Mouse (Mus musculus) c-Kit-negative CD71-positive TER-119-positive erythroid progenitor cells, embryonic 14.5 days (primary cell): ENCODE results near the gene Cnot2.

ENCODE experiments used
- DNase-seq: peaks from one replicate; pipeline ENCODE4 v3.0.0-alpha.2; 2013; ENCODE audit warnings: low read depth, low spot score

Cnot2 gene

GRCm38 (mm10) chr10:116480988-116481387 lies 100.3 kb downstream of the Cnot2 start:
- no peak for DNase-seq

GRCm38 (mm10) chr10:116476559-116476958 lies 104.8 kb downstream of the Cnot2 start:
- DNase-seq: no peak

GRCm38 (mm10) chr10:116475725-116476124 lies 105.6 kb downstream of the Cnot2 start:
- no peak for DNase-seq

GRCm38 (mm10) chr10:116473759-116474549 lies 107.4 kb downstream of the Cnot2 start, which contains the start of gene Kcnmb4:
Kcnmb4 (minus strand) TSS chr10:116473878.
- no peak for DNase-seq

- DNase-seq: no peak
These were observed 108.1 kb downstream of the Cnot2 start for GRCm38 (mm10) chr10:116473071-116473758.

- no peak for DNase-seq
These were observed 108.7 kb downstream of the Cnot2 start for GRCm38 (mm10) chr10:116472579-116472978.

- DNase-seq: no peak
These were observed 110.9 kb downstream of the Cnot2 start for GRCm38 (mm10) chr10:116470306-116470925.

GRCm38 (mm10) chr10:116468094-116468493 lies 113.2 kb downstream of the Cnot2 start:
- DNase-seq: no peak

- DNase-seq: no peak
These were observed 117.5 kb downstream of the Cnot2 start for GRCm38 (mm10) chr10:116463753-116464345.

- DNase-seq: no peak
These were observed 119.9 kb downstream of the Cnot2 start for GRCm38 (mm10) chr10:116461443-116461842.

- DNase-seq: no peak
These were observed 122.5 kb downstream of the Cnot2 start for GRCm38 (mm10) chr10:116458786-116459185.

- DNase-seq: no peak
These were observed 128.5 kb downstream of the Cnot2 start for GRCm38 (mm10) chr10:116452771-116453170.

- DNase-seq: no peak
These were observed 130.7 kb downstream of the Cnot2 start for GRCm38 (mm10) chr10:116450621-116451020.

GRCm38 (mm10) chr10:116448166-116448565 lies 133.1 kb downstream of the Cnot2 start:
- no peak for DNase-seq

- DNase-seq: no peak
These were observed 134.1 kb downstream of the Cnot2 start for GRCm38 (mm10) chr10:116447176-116447575.

GRCm38 (mm10) chr10:116446040-116446439 lies 135.3 kb downstream of the Cnot2 start:
- no peak for DNase-seq

- no peak for DNase-seq
These were observed 136.5 kb downstream of the Cnot2 start for GRCm38 (mm10) chr10:116444826-116445225.

GRCm38 (mm10) chr10:116444371-116444770 lies 136.9 kb downstream of the Cnot2 start:
- no peak for DNase-seq

- no peak for DNase-seq
These were observed 140.4 kb downstream of the Cnot2 start for GRCm38 (mm10) chr10:116440946-116441345.

GRCm38 (mm10) chr10:116440088-116440487 lies 141.2 kb downstream of the Cnot2 start:
- no peak for DNase-seq

GRCm38 (mm10) chr10:116435455-116435854 lies 145.9 kb downstream of the Cnot2 start:
- no peak for DNase-seq
